Mouse (Mus musculus) liver, postnatal 0 days (tissue): ENCODE measurements around the gene 9330182L06Rik. TPM values are rescaled to one million over a fixed set of nuclear protein-coding genes. Genes with fewer than 3 reads are reported as not detected.

Experiments used
- ATAC-seq: fragments of 200-750 bp; cut with Nextera tagmentation; 2 replicates; pipeline ENCODE4 v1.8.0; 2017; ENCODE audit warnings: mild to moderate bottlenecking, moderate library complexity
- DNase-seq: peaks from one replicate; pipeline ENCODE4 v3.0.0-alpha.2; 2016
- H3K27ac ChIP-seq: fragments of 300-500 bp; sonication (generic); 2 replicates; pipeline ENCODE4 v1.5.1; 2014; ENCODE audit warnings: antibody characterized with exemption, moderate library complexity, mild to moderate bottlenecking, low read depth
- H3K27me3 ChIP-seq: fragments of 300-500 bp; sonication (generic); 2 replicates; pipeline ENCODE4 v1.6.1; 2014; ENCODE audit warnings: low read length, control low read depth, mixed read lengths; ENCODE audit not compliant: insufficient read depth
- H3K36me3 ChIP-seq: fragments of 300-500 bp; sonication (generic); replicated peaks from 2 replicates; pipeline ENCODE4 v1.6.1; 2014; ENCODE audit warnings: mild to moderate bottlenecking, control low read depth, low read length, moderate library complexity, mixed read lengths; ENCODE audit not compliant: insufficient read depth
- H3K4me1 ChIP-seq: fragments of 300-500 bp; sonication (generic); 2 replicates; pipeline ENCODE4 v1.6.1; 2014; ENCODE audit warnings: antibody characterized with exemption, mild to moderate bottlenecking, control low read depth; ENCODE audit not compliant: insufficient read depth
- H3K4me2 ChIP-seq: fragments of 300-500 bp; sonication (generic); 2 replicates; pipeline ENCODE4 v1.6.1; 2014; ENCODE audit warnings: low read depth, mild to moderate bottlenecking, low read length, moderate library complexity, mixed read lengths
- H3K4me3 ChIP-seq: fragments of 300-500 bp; sonication (generic); 2 replicates; pipeline ENCODE4 v1.5.1; 2014; ENCODE audit warnings: low read depth, low read length
- H3K9ac ChIP-seq: fragments of 300-500 bp; sonication (generic); replicated peaks from 2 replicates; pipeline ENCODE4 v1.6.1; 2014; ENCODE audit warnings: mild to moderate bottlenecking, moderate library complexity
- H3K9me3 ChIP-seq: fragments of 300-500 bp; sonication (generic); 2 replicates; pipeline ENCODE4 v1.6.1; 2016; ENCODE audit warnings: mild to moderate bottlenecking, control low read depth, low read length, mixed read lengths
- CTCF ChIP-seq: sonication (generic); IDR thresholded peaks from 2 replicates; pipeline ENCODE4 v1.5.1; 2016; ENCODE audit warnings: antibody characterized with exemption, low read depth
- EP300 ChIP-seq: IDR thresholded peaks from 2 replicates; pipeline ENCODE4 v1.6.1; 2016; ENCODE audit warnings: antibody characterized with exemption, low read depth, mild to moderate bottlenecking
- WGBS: fragments of 180-500 bp; shearing (Covaris S2); extraction: QIAGEN DNeasy Blood & Tissue Kit; methylation state at CpG from one replicate; pipeline ENCODE4 v1.1.7; 2014; ENCODE audit not compliant: insufficient replicate concordance; 5-methylcytosine and 5-hydroxymethylcytosine counted together
- polyA plus RNA-seq: library from polyadenylated mRNA; unstranded; fragments of >200 nt; fragmentation: Nextera tagmentation; extraction: Ambion mirVana; gene quantifications from 2 replicates; pipeline ENCODE4 v1.2.1, GENCODE M21; 2015

9330182L06Rik gene
- polyA plus RNA-seq, 1 experiment from 2014 or later: 0.15 TPM

- Histone ChIP-seq H3K9ac (no peak overlapping the region), H3K27me3 (no peaks in the 10 kb centered on the region), H3K4me2 (no peak overlapping the region), H3K4me1 (no peaks in the 10 kb centered on the region), H3K27ac (no peak overlapping the region), H3K4me3 (no peak overlapping the region), H3K36me3 (no peaks in the 10 kb centered on the region), H3K9me3 (no peaks in the 10 kb centered on the region)
- no peak for TF ChIP-seq EP300
- peak; percentile 70 for TF ChIP-seq CTCF
- no peak for DNase-seq
- 46% methylated on average over 10 of the region's 10 CpGs for WGBS
- ATAC-seq: no peak
Observed at GRCm38 (mm10) chr5:9427581-9428241, 161.8 kb downstream of the 9330182L06Rik start.

GRCm38 (mm10) chr5:9428728-9429127 lies 162.8 kb downstream of the 9330182L06Rik start:
- no peak for TF ChIP-seq EP300
- no peak for TF ChIP-seq CTCF
- no peak for DNase-seq
- no peaks in the 10 kb centered on the region for H3K36me3 ChIP-seq
- no peaks in the 10 kb centered on the region for H3K27me3 ChIP-seq
- H3K4me3 ChIP-seq: no peak overlapping the region
- ATAC-seq: no peak
- H3K4me2 ChIP-seq: no peak overlapping the region
- H3K4me1 ChIP-seq: no peaks in the 10 kb centered on the region
- no peak overlapping the region for H3K9ac ChIP-seq
- WGBS: 42% methylated on average over 3 of the region's 3 CpGs
- no peaks in the 10 kb centered on the region for H3K9me3 ChIP-seq
- H3K27ac ChIP-seq: no peak overlapping the region

- ATAC-seq (no peak), DNase-seq (peak; percentile 13)
- Histone ChIP-seq H3K4me1 (no peaks in the 10 kb centered on the region), H3K27ac (no peak overlapping the region), H3K9ac (no peak overlapping the region), H3K4me2 (no peak overlapping the region), H3K36me3 (no peaks in the 10 kb centered on the region), H3K4me3 (no peak overlapping the region), H3K9me3 (no peaks in the 10 kb centered on the region), H3K27me3 (no peaks in the 10 kb centered on the region)
- WGBS: 6% methylated on average over 1 of the region's 1 CpGs
- TF ChIP-seq CTCF (no peak), EP300 (no peak)
Observed at GRCm38 (mm10) chr5:9446146-9446545, 180.2 kb downstream of the 9330182L06Rik start.

- no peak for TF ChIP-seq CTCF
- TF ChIP-seq EP300: no peak
- H3K9ac ChIP-seq: no peak overlapping the region
- no peaks in the 10 kb centered on the region for H3K9me3 ChIP-seq
- DNase-seq: no peak
- no peak for ATAC-seq
- WGBS: 76% methylated on average over 6 of the region's 6 CpGs
- H3K4me2 ChIP-seq: no peak overlapping the region
- H3K27ac ChIP-seq: no peak overlapping the region
- H3K4me3 ChIP-seq: no peak overlapping the region
- H3K36me3 ChIP-seq: no peaks in the 10 kb centered on the region
- no peaks in the 10 kb centered on the region for H3K4me1 ChIP-seq
- H3K27me3 ChIP-seq: no peaks in the 10 kb centered on the region
Observed at GRCm38 (mm10) chr5:9448931-9449330, 183.0 kb downstream of the 9330182L06Rik start.

GRCm38 (mm10) chr5:9449570-9449969 lies 183.7 kb downstream of the 9330182L06Rik start:
- Histone ChIP-seq H3K27ac (no peak overlapping the region), H3K9me3 (no peaks in the 10 kb centered on the region), H3K4me3 (no peak overlapping the region), H3K36me3 (no peaks in the 10 kb centered on the region), H3K4me1 (no peaks in the 10 kb centered on the region), H3K27me3 (no peaks in the 10 kb centered on the region), H3K4me2 (no peak overlapping the region), H3K9ac (no peak overlapping the region)
- no peak for TF ChIP-seq CTCF
- no peak for TF ChIP-seq EP300
- DNase-seq: no peak
- WGBS: 61% methylated on average over 5 of the region's 5 CpGs
- ATAC-seq: no peak

GRCm38 (mm10) chr5:9453298-9453697 lies 187.4 kb downstream of the 9330182L06Rik start:
- 82% methylated on average over 2 of the region's 2 CpGs for WGBS
- ATAC-seq: no peak
- TF ChIP-seq EP300 (no peak), CTCF (no peak)

More at GRCm38 (mm10) chr5:9453298-9453697, 187.4 kb downstream of the 9330182L06Rik start:
- Histone ChIP-seq H3K27ac (no peak overlapping the region), H3K27me3 (no peaks in the 10 kb centered on the region), H3K4me3 (no peak overlapping the region), H3K36me3 (no peaks in the 10 kb centered on the region), H3K4me2 (no peak overlapping the region), H3K9ac (no peak overlapping the region), H3K4me1 (no peaks in the 10 kb centered on the region), H3K9me3 (no peaks in the 10 kb centered on the region)
- DNase-seq: no peak
